Mouse (Mus musculus) CD4-positive, CD25-positive, alpha-beta regulatory T cell, adult 2 months (primary cell): Measurements from ENCODE around the gene Npas3.

Source experiments
- DNase-seq: peaks from one replicate; pipeline ENCODE4 v3.0.0-alpha.2; 2012; ENCODE audit warnings: low read depth, low spot score

The Npas3 gene

DNA sequence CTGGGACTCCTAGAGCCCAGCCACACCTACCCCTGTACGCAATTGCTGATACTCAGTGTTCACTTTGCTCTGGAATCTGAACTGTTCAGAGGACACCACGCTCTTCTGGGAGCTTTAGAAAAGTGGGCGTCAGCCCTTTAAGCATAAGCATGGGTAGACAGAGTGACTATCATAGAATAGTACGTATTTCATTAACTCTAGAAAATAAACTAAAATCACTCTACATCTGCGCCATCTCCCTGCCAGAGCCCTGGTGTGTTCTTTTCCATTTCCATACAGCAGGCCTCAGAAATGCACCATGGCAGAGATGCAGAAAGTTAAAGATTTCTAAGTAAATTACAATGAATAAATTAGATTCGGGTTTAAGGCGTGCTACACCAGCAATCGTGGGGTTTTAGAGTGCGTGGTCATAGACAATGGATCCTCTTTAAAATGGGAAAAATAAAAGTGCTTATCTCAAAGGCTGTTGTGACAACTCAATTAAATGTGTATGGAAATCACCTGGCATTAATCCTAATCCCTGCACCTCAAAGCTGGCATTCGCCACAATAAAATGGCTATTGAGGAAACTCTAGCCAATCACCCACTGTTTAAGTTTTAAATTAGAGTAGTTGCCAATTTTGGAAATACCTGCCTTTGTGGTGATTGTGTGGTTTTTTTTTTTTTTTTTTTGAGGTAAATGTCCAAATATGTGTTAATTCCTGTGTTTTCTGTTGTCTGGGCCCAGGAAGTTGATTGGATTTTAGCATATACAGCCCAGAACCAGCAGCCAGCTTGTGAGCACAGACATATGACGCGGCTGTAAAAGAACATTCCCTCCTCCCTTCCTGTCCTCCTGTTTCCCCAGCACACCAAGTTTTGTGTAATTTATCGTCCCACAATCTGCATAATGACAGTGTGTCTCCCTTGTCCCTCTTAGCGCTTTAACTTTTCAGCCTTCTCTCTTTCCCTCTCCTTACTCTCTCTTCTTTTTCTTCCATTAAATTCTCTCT, 737.7 kb downstream of the Npas3 start:
- no peak for DNase-seq

- DNase-seq: peak; percentile 56
Measured at GRCm38 (mm10) chr12:53992411-53992810, 743.9 kb downstream of the Npas3 start.

GRCm38 (mm10) chr12:53995710-53996109, 747.2 kb downstream of the Npas3 start:
- no peak for DNase-seq

DNA sequence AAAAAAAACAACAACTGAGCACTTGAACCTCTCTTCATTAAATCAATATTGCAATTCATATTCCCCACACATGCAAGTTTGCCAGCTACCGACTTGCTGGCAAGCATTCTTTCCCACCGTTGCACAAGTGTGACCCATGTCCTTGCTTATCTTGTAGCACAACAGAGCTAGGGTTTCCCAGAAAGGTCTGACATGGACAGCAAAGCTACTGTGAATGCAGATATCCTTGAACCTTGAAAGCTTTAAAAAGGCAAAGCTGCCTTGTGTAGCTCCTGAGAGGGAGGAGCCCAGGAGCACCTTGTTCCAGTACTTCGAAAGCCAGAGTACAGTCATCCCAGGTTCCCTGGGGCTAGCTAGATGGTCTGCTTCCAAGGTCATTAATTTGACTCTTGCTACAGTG, 748.7 kb downstream of the Npas3 start:
- DNase-seq: no peak

- no peak for DNase-seq
Measured at GRCm38 (mm10) chr12:53999647-54000637, 751.5 kb downstream of the Npas3 start.

- no peak for DNase-seq
Measured at GRCm38 (mm10) chr12:54002496-54002895, 754.0 kb downstream of the Npas3 start.

GRCm38 (mm10) chr12:54004606-54005005, 756.1 kb downstream of the Npas3 start:
- DNase-seq: no peak

DNA sequence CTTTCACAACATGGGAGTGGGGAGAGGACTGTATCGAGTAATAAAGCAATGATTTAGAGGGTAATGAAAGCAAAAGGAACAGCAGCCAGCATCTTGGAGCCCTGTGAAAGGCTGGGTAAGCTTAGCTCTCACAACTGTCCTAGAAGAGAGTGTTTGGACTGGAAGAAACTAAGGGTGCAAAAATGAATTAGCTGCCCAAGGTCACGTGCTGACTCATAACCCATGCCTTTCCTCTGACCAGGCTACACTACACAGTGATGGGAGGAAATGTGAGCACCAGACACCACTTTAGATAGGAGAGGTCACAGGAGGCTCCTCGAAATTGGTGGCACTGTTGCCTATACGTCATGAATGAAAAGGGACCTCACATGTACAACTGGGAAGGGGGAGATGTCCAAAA, 757.1 kb downstream of the Npas3 start:
- DNase-seq: no peak

GRCm38 (mm10) chr12:54015304-54015703, 766.8 kb downstream of the Npas3 start:
- no peak for DNase-seq

DNA sequence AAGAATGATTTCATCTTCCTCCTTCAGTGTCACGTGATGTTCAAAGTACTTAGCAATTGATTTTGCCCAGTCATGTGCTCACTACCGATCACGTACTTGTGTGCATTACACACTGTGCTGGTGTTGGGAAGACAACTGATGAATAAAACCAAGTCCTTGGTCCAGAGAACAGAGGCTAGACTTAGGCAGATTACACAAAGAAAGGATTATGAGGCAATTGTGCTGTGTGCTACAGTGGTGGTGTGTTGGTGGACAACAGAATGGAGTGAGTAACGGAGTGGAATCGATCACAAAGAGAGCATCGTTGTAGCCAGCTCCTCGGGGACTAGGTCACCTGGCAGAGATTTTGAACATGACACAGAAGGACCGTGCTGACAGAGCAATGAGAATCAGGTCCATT, 769.5 kb downstream of the Npas3 start:
- no peak for DNase-seq

DNA sequence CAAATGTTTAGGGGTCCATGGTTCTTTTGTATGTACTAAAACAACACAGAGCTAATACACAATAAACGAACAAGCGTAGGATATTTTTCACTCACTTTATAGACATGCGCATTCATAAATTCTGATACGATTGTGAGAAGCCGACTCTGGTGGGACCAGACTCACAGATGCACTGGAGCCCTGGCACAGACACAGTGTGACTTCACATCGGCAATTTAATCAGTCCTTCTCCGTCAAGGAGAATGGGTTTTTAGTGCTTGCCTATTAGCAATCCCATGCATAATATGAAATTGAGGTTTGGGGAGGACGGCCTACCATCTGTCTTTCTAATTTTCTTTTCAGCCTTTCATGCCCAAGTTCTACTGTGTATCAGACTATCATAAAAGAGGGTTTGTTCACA, 771.5 kb downstream of the Npas3 start:
- DNase-seq: no peak

- DNase-seq: no peak
Measured at GRCm38 (mm10) chr12:54034666-54035346, 786.3 kb downstream of the Npas3 start.

DNA sequence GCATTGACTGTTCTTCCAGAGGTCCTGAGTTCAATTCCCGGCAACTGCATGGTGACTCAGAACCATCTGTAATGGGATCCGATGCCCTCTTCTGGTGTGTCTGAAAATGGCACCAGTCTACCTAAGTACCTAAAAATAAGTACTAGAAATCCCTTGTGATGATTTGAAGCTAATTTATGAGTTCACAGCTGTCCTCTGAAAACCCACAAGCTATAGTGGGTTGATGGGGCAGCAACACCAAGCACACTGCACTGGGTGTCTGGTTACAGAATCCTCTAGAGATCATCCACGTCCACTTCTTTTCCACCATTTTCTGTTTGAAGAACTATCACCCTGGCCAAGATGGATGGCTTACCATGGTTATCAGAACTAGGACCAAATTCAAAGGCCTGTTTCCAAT, 789.1 kb downstream of the Npas3 start:
- DNase-seq: no peak

DNA sequence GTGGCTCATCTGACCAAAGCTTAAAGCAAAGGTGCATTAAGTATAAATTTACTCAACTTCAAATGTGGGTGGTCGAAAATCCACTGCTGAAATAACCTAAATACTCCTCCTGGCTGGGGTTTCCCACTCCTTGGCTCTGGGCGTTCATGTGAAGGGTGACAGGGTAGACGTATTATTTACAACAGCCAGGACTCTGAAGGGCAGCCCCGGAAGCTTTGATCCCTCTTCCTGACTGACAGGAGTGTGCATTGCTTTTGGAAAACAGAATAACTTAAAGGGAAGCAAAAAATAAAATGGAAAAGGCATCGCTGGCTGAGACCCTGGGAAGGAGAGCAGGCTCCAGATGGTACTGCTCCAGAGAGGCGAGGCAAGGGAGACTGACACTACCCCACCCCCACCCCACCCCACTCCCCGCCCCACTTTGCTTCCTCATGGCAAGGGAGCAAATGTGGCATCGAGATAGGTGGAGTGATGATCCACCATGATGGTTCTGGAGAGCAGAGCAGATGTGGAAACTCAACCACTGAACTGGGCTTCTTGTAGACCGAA, 794.6 kb downstream of the Npas3 start:
- no peak for DNase-seq

DNA sequence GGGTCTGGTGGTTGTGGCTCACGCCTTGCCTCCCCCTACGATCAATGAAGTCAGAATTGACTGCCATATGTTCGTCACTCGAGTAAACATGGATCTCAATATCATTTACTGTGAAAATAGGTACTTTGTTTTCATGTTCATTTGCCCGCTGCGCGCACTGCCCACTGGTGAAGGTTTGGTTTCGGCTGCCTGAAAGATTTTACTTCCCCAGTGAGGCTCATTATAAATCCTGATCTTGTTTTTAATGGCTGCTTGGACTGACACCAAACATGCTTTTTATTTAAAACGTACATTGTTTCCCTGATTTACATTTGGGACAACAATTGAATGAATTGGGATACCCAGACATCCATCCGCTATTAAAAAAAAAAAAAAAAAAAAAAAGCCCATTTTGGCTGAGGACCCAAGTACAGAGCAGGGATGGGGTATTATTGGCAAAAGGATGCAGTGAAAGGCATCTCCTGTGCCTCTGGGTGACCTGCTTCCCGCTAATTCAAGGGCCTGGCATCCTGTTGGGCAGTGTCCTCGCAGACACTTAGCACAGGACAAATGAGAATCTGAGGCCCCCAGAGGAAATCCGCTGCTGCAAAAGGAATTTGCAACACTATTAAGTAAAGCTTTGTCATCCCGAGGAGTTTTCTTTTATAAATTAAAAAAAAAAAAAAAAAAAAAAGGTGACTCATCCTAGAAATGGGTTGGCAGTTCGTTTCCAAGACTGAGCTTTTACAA, 796.3 kb downstream of the Npas3 start:
- DNase-seq: no peak

- no peak for DNase-seq
Measured at GRCm38 (mm10) chr12:54045360-54045759, 796.9 kb downstream of the Npas3 start.

- no peak for DNase-seq
Measured at GRCm38 (mm10) chr12:54046824-54047223, 798.3 kb downstream of the Npas3 start.

GRCm38 (mm10) chr12:54048126-54048525, 799.6 kb downstream of the Npas3 start:
- no peak for DNase-seq

- DNase-seq: no peak
Measured at GRCm38 (mm10) chr12:54049926-54050325, 801.4 kb downstream of the Npas3 start.

DNA sequence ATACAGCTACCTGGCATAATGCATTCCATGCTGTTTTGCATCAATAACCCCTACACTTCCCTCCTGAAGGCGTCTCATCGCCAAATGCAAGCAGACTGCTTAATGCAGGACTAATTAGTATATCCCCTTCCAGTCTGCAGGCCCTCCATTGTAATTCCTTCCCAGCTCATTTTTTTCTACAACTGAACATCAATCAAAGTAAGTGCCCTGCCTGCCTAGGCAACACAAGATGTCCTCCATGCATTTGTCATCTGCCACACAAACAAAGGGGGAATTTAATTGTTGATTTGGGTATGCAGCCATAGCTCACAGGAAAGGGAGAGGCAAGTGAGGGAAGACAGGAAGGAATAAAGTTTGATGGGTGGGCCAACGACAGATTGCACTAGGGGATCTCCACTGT, 804.5 kb downstream of the Npas3 start:
- DNase-seq: no peak

DNA sequence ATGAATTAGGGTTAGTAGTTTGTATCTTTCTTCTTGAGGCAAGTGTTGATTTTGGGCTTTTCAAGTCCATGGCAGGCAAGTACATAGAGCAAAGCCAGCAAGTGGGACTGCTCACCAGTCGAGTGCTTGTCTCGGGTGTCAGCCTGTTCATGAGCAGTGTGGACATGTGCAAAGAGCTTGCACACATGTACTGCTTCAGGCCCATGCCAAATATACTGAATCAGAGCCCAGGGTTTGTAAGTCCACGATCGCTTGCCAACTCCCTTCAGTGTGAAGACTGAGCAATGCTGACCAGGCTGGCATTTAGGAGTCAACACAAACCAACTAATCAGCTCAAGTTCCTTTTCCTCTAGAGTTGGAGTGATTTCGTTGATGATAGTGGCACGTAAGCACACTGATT, 805.1 kb downstream of the Npas3 start:
- DNase-seq: no peak
